Mouse (Mus musculus) midbrain, embryonic 10.5 days (tissue): ENCODE data around the gene Syne1. TPM values are rescaled to one million over a fixed set of nuclear protein-coding genes. Genes with fewer than 3 reads are reported as not detected.

Experiments used
- DNase-seq: peaks from one replicate; pipeline ENCODE4 v3.0.0-alpha.2; 2017; ENCODE audit warnings: low spot score
- H3K27ac ChIP-seq: fragments of 300-500 bp; sonication (generic); replicated peaks from 2 replicates; pipeline ENCODE4 v1.5.1; 2016; ENCODE audit warnings: mild to moderate bottlenecking
- H3K27me3 ChIP-seq: fragments of 300-500 bp; sonication (generic); 2 replicates; pipeline ENCODE4 v1.6.1; 2016; ENCODE audit warnings: low read depth, mild to moderate bottlenecking; ENCODE audit not compliant: poor library complexity, severe bottlenecking
- H3K36me3 ChIP-seq: fragments of 300-500 bp; sonication (generic); 2 replicates; pipeline ENCODE4 v1.6.1; 2016; ENCODE audit warnings: mild to moderate bottlenecking, moderate library complexity
- H3K4me1 ChIP-seq: fragments of 300-500 bp; sonication (generic); 2 replicates; pipeline ENCODE4 v1.6.1; 2016
- H3K4me3 ChIP-seq: fragments of 300-500 bp; sonication (generic); 2 replicates; pipeline ENCODE4 v1.5.1; 2016; ENCODE audit warnings: mild to moderate bottlenecking, moderate library complexity
- H3K9me3 ChIP-seq: fragments of 300-500 bp; sonication (generic); replicated peaks from 2 replicates; pipeline ENCODE4 v1.6.1; 2016; ENCODE audit warnings: mild to moderate bottlenecking
- WGBS: fragments of 180-500 bp; shearing (Covaris S2); methylation state at CpG from one replicate; pipeline ENCODE4 v1.1.7; 2016; 5-methylcytosine and 5-hydroxymethylcytosine counted together
- polyA plus RNA-seq: library from polyadenylated mRNA; unstranded; fragments of >200 nt; fragmentation: Nextera tagmentation; extraction: Ambion mirVana; gene quantifications from 2 replicates; pipeline ENCODE4 v1.2.1, GENCODE M21; 2016

The Syne1 gene
- polyA plus RNA-seq, 1 experiment from 2014 or later = 1.6 TPM

GRCm38 (mm10) chr10:5070941-5071231 is 480.4 kb downstream of the Syne1 start:
- H3K9me3 ChIP-seq = no peaks in the 10 kb centered on the region
- H3K36me3 ChIP-seq = no peaks in the 10 kb centered on the region
- H3K4me3 ChIP-seq = no peak overlapping the region
- H3K4me1 ChIP-seq = no peaks in the 10 kb centered on the region
- H3K27ac ChIP-seq = no peak overlapping the region
- 77% methylated on average over 3 of the region's 3 CpGs for WGBS
- no peaks in the 10 kb centered on the region for H3K27me3 ChIP-seq
- no peak for DNase-seq

GRCm38 (mm10) chr10:5070168-5070940 is 480.9 kb downstream of the Syne1 start:
- Histone ChIP-seq H3K4me1 (no peaks in the 10 kb centered on the region), H3K36me3 (no peaks in the 10 kb centered on the region), H3K9me3 (no peaks in the 10 kb centered on the region), H3K27ac (no peak overlapping the region), H3K4me3 (no peak overlapping the region), H3K27me3 (no peaks in the 10 kb centered on the region)
- DNase-seq = no peak
- 89% methylated on average over 11 of the region's 11 CpGs for WGBS

GRCm38 (mm10) chr10:5068676-5069265 is 482.5 kb downstream of the Syne1 start, which contains the start of gene Gm10097:
Gene Gm10097, plus strand, starts transcription at chr10:5069192.
- Histone ChIP-seq H3K27ac (no peak within 1 kb of the TSS), H3K36me3 (no peaks in the 10 kb centered on the region), H3K27me3 (no peaks in the 10 kb centered on the region), H3K4me3 (no peak within 1 kb of the TSS), H3K9me3 (no peaks in the 10 kb centered on the region), H3K4me1 (no peaks in the 10 kb centered on the region)
- 84% methylated on average over 14 of the region's 14 CpGs for WGBS
- DNase-seq = no peak

- no peak for DNase-seq
- no peaks in the 10 kb centered on the region for H3K4me1 ChIP-seq
- no peaks in the 10 kb centered on the region for H3K9me3 ChIP-seq
- 87% methylated on average over 3 of the region's 3 CpGs for WGBS
- no peaks in the 10 kb centered on the region for H3K27me3 ChIP-seq
- no peak overlapping the region for H3K4me3 ChIP-seq
- H3K36me3 ChIP-seq = no peaks in the 10 kb centered on the region
- no peak overlapping the region for H3K27ac ChIP-seq
Measured at GRCm38 (mm10) chr10:5067113-5067512, 484.2 kb downstream of the Syne1 start.

GRCm38 (mm10) chr10:5059983-5060382 is 491.3 kb downstream of the Syne1 start:
- Histone ChIP-seq H3K27ac (no peak overlapping the region), H3K36me3 (no peaks in the 10 kb centered on the region), H3K4me3 (no peak overlapping the region), H3K27me3 (no peaks in the 10 kb centered on the region; the same call in 1 of the 2 replicates), H3K4me1 (peaks cover 11% of the 10 kb centered on the region), H3K9me3 (no peaks in the 10 kb centered on the region)
- no peak for DNase-seq
- WGBS = 93% methylated on average over 2 of the region's 2 CpGs

- DNase-seq = no peak
- peaks cover 11% of the 10 kb centered on the region for H3K4me1 ChIP-seq
- H3K36me3 ChIP-seq = no peaks in the 10 kb centered on the region
- WGBS = 89% methylated on average over 2 of the region's 2 CpGs
- no peak overlapping the region for H3K4me3 ChIP-seq
- H3K27me3 ChIP-seq = no peaks in the 10 kb centered on the region; the same call in 1 of the 2 replicates
- H3K27ac ChIP-seq = no peak overlapping the region
- H3K9me3 ChIP-seq = no peaks in the 10 kb centered on the region
Measured at GRCm38 (mm10) chr10:5058876-5059275, 492.4 kb downstream of the Syne1 start.

GRCm38 (mm10) chr10:5057661-5058060 is 493.6 kb downstream of the Syne1 start:
- H3K36me3 ChIP-seq = no peaks in the 10 kb centered on the region
- 96% methylated on average over 15 of the region's 15 CpGs for WGBS

GRCm38 (mm10) chr10:5056940-5057339 is 494.3 kb downstream of the Syne1 start:
- Histone ChIP-seq H3K27ac (no peak overlapping the region), H3K9me3 (no peaks in the 10 kb centered on the region), H3K36me3 (no peaks in the 10 kb centered on the region), H3K27me3 (no peaks in the 10 kb centered on the region; the same call in 1 of the 2 replicates), H3K4me3 (no peak overlapping the region), H3K4me1 (peaks cover 11% of the 10 kb centered on the region)
- DNase-seq = no peak
- WGBS = 84% methylated on average over 3 of the region's 3 CpGs

More at GRCm38 (mm10) chr10:5057661-5058060, 493.6 kb downstream of the Syne1 start:
- no peak for DNase-seq
- H3K4me1 ChIP-seq = peaks cover 11% of the 10 kb centered on the region
- no peak overlapping the region for H3K27ac ChIP-seq
- no peak overlapping the region for H3K4me3 ChIP-seq
- H3K27me3 ChIP-seq = no peaks in the 10 kb centered on the region; the same call in 1 of the 2 replicates
- H3K9me3 ChIP-seq = no peaks in the 10 kb centered on the region

- 53% methylated on average over 10 of the region's 10 CpGs for WGBS
- peaks cover 11% of the 10 kb centered on the region for H3K4me1 ChIP-seq
- H3K36me3 ChIP-seq = no peaks in the 10 kb centered on the region
- DNase-seq = no peak
- no peaks in the 10 kb centered on the region; the same call in 1 of the 2 replicates for H3K27me3 ChIP-seq
- no peak overlapping the region for H3K27ac ChIP-seq
- H3K9me3 ChIP-seq = no peaks in the 10 kb centered on the region
- H3K4me3 ChIP-seq = no peak overlapping the region
Measured at GRCm38 (mm10) chr10:5056243-5056735, 495.0 kb downstream of the Syne1 start.

- no peak for DNase-seq
- Histone ChIP-seq H3K9me3 (no peaks in the 10 kb centered on the region), H3K36me3 (no peaks in the 10 kb centered on the region), H3K27ac (no peak overlapping the region), H3K4me3 (no peak overlapping the region), H3K4me1 (no peaks in the 10 kb centered on the region), H3K27me3 (no peaks in the 10 kb centered on the region)
- 91% methylated on average over 5 of the region's 5 CpGs for WGBS
Measured at GRCm38 (mm10) chr10:5045671-5046070, 505.6 kb downstream of the Syne1 start.

GRCm38 (mm10) chr10:5045213-5045612 is 506.1 kb downstream of the Syne1 start:
- no peaks in the 10 kb centered on the region for H3K9me3 ChIP-seq
- H3K27me3 ChIP-seq = no peaks in the 10 kb centered on the region
- no peak overlapping the region for H3K4me3 ChIP-seq
- no peak overlapping the region for H3K27ac ChIP-seq
- DNase-seq = no peak
- 90% methylated on average over 7 of the region's 7 CpGs for whole genome bisulfite sequencing
- no peaks in the 10 kb centered on the region for H3K4me1 ChIP-seq
- no peaks in the 10 kb centered on the region for H3K36me3 ChIP-seq

- 92% methylated on average over 8 of the region's 8 CpGs for WGBS
- Histone ChIP-seq H3K4me1 (no peaks in the 10 kb centered on the region), H3K27ac (no peak overlapping the region), H3K36me3 (no peaks in the 10 kb centered on the region), H3K4me3 (no peak overlapping the region), H3K9me3 (no peaks in the 10 kb centered on the region), H3K27me3 (no peaks in the 10 kb centered on the region)
- no peak for DNase-seq
Measured at GRCm38 (mm10) chr10:5044481-5044880, 506.8 kb downstream of the Syne1 start.

GRCm38 (mm10) chr10:5041254-5041653 is 510.0 kb downstream of the Syne1 start:
- H3K4me3 ChIP-seq = no peak overlapping the region
- no peaks in the 10 kb centered on the region for H3K27me3 ChIP-seq
- no peaks in the 10 kb centered on the region for H3K36me3 ChIP-seq
- no peak overlapping the region for H3K27ac ChIP-seq
- H3K4me1 ChIP-seq = no peaks in the 10 kb centered on the region
- no peak for DNase-seq
- WGBS = 84% methylated on average over 8 of the region's 8 CpGs
- no peaks in the 10 kb centered on the region for H3K9me3 ChIP-seq
